Mouse (Mus musculus) lung, postnatal 0 days (tissue): ENCODE results near the gene Pex12. TPM values are rescaled to one million over a fixed set of nuclear protein-coding genes. Genes with fewer than 3 reads are reported as not detected.

Experiments
- ATAC-seq: fragments of 200-750 bp; cut with Nextera tagmentation; 2 replicates; pipeline ENCODE4 v1.8.0; 2017; ENCODE audit warnings: moderate library complexity
- DNase-seq: peaks from one replicate; pipeline ENCODE4 v3.0.0-alpha.2; 2016; ENCODE audit warnings: low spot score
- H3K27ac ChIP-seq: fragments of 300-500 bp; sonication (generic); 2 replicates; pipeline ENCODE4 v1.5.1; 2014; ENCODE audit warnings: antibody characterized with exemption, mild to moderate bottlenecking, low read length, mixed read lengths
- H3K27me3 ChIP-seq: fragments of 300-500 bp; sonication (generic); replicated peaks from 2 replicates; pipeline ENCODE4 v1.6.1; 2014; ENCODE audit warnings: low read length, mixed read lengths; ENCODE audit not compliant: insufficient read depth
- H3K36me3 ChIP-seq: fragments of 300-500 bp; sonication (generic); 2 replicates; pipeline ENCODE4 v1.6.1; 2014; ENCODE audit warnings: low read length, mixed read lengths; ENCODE audit not compliant: insufficient read depth
- H3K4me1 ChIP-seq: fragments of 300-500 bp; sonication (generic); 2 replicates; pipeline ENCODE4 v1.6.1; 2014; ENCODE audit warnings: antibody characterized with exemption, low read depth, low read length, mixed read lengths; ENCODE audit not compliant: insufficient read depth
- H3K4me2 ChIP-seq: fragments of 300-500 bp; sonication (generic); replicated peaks from 2 replicates; pipeline ENCODE4 v1.6.1; 2014; ENCODE audit warnings: low read depth, mild to moderate bottlenecking, low read length, moderate library complexity, mixed read lengths
- H3K4me3 ChIP-seq: fragments of 300-500 bp; sonication (generic); 2 replicates; pipeline ENCODE4 v1.5.1; 2014; ENCODE audit warnings: low read depth, low read length
- H3K9ac ChIP-seq: fragments of 300-500 bp; sonication (generic); replicated peaks from 2 replicates; pipeline ENCODE4 v1.6.1; 2014; ENCODE audit warnings: low read depth, mild to moderate bottlenecking
- H3K9me3 ChIP-seq: fragments of 300-500 bp; sonication (generic); 2 replicates; pipeline ENCODE4 v1.6.1; 2016; ENCODE audit warnings: low read length, mixed read lengths
- CTCF ChIP-seq: IDR thresholded peaks from 2 replicates; pipeline ENCODE4 v1.5.1; 2016; ENCODE audit warnings: antibody characterized with exemption, mild to moderate bottlenecking
- EP300 ChIP-seq: IDR thresholded peaks from 2 replicates; pipeline ENCODE4 v1.6.1; 2016; ENCODE audit warnings: antibody characterized with exemption, mild to moderate bottlenecking, control low read depth
- WGBS: fragments of 180-500 bp; shearing (Covaris S2); extraction: QIAGEN DNeasy Blood & Tissue Kit; methylation state at CpG from one replicate; pipeline ENCODE4 v1.1.7; 2014; 5-methylcytosine and 5-hydroxymethylcytosine counted together
- polyA plus RNA-seq: library from polyadenylated mRNA; unstranded; fragments of >200 nt; fragmentation: Nextera tagmentation; extraction: Ambion mirVana; gene quantifications from 2 replicates; pipeline ENCODE4 v1.2.1, GENCODE M21; 2015

The Pex12 gene
- polyA plus RNA-seq, 1 experiment from 2014 or later: 9.0 TPM

DNA sequence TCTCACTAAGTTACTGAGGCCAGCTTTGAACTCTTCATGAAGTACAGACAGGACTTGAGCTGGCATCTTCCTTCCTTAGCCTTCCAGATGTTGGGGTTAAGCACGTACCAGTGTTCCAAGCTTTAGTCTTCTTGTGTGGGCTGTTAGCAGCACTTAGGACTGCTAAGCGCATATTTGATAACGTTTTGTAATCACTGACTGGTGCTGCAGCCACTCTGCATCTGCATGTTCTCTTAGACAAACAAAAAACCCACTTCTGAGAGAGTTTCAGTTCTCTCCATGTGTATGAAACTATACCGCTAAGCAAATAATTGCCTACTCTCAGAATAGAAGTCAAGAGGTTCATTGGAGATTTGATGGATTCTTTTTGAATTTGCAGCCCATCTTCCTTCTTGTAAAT lies 16.7 kb upstream of the Pex12 start:
- H3K9me3 ChIP-seq: no peaks in the 10 kb centered on the region
- H3K4me2 ChIP-seq: no peak overlapping the region
- peaks cover 24% of the 10 kb centered on the region for H3K36me3 ChIP-seq
- no peaks in the 10 kb centered on the region; the same call in 1 of the 2 replicates for H3K4me1 ChIP-seq
- TF ChIP-seq EP300: no peak
- TF ChIP-seq CTCF: no peak
- H3K27me3 ChIP-seq: no peaks in the 10 kb centered on the region
- 53% methylated on average over 4 of the region's 4 CpGs for WGBS
- ATAC-seq (peak; percentile 65), DNase-seq (peak; percentile 64)
- no peak overlapping the region for H3K9ac ChIP-seq
- H3K27ac ChIP-seq: no peak overlapping the region
- H3K4me3 ChIP-seq: no peak overlapping the region

DNA sequence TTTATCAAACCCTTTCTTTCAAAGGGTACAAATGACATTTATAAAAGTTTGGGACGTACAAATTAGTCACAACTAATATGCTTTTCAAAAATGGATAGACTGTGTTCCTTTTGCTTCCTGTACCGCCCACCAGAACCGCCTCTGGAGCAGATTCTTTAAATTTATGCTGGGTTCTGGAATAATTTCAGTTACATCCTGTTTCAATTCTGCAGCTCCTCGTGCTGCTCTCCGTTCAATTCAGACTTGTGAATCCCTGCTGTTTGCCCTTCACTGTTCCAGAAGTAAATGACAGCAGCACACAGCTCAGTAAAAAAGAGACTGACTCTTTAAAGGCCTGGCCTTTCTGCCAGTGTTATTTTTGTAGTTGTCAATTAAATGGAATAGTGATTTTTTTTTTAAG lies 10.1 kb upstream of the Pex12 start:
- Histone ChIP-seq H3K36me3 (peaks cover 3% of the 10 kb centered on the region; the same call in 1 of the 2 replicates), H3K27me3 (no peaks in the 10 kb centered on the region), H3K9me3 (no peaks in the 10 kb centered on the region), H3K4me2 (no peak overlapping the region), H3K9ac (no peak overlapping the region), H3K27ac (no peak overlapping the region), H3K4me1 (no peaks in the 10 kb centered on the region), H3K4me3 (no peak overlapping the region)
- 64% methylated on average over 5 of the region's 5 CpGs for WGBS
- ATAC-seq: no peak
- no peak for DNase-seq
- TF ChIP-seq CTCF (no peak), EP300 (no peak)

DNA sequence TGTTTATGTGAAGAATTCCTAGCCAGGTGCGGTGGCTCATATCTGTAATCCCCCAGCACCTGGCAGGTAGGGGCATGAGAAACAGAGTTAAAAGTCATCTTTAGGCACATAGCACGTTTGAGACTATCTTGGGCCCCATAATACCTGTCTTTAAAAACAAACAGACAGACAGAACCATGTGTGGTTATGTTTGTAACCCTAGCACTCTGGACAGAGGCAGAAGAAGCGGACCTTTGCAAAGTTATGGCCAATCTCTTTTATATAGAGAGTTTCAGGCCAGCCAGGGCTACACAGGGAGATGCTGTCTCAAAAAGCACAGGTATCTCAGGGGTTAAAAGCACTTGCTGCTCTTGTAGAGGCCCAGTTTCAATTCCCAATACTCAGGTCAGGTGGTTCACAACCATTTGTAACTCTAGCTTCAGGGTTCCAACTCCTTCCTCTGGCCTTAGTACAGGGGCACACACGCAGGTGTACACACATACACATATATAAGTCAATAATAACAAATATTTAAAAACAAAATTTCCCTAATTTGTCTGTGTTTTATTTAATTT lies 4.4 kb upstream of the Pex12 start:
- no peak for DNase-seq
- no peak overlapping the region for H3K4me3 ChIP-seq
- no peaks in the 10 kb centered on the region for H3K27me3 ChIP-seq
- H3K27ac ChIP-seq: no peak overlapping the region
- WGBS: 69% methylated on average over 4 of the region's 4 CpGs
- no peak overlapping the region for H3K4me2 ChIP-seq
- H3K36me3 ChIP-seq: no peaks in the 10 kb centered on the region
- no peak for TF ChIP-seq CTCF
- TF ChIP-seq EP300: no peak
- ATAC-seq: no peak
- H3K9me3 ChIP-seq: no peaks in the 10 kb centered on the region
- no peaks in the 10 kb centered on the region; the same call in 1 of the 2 replicates for H3K4me1 ChIP-seq
- H3K9ac ChIP-seq: no peak overlapping the region

DNA sequence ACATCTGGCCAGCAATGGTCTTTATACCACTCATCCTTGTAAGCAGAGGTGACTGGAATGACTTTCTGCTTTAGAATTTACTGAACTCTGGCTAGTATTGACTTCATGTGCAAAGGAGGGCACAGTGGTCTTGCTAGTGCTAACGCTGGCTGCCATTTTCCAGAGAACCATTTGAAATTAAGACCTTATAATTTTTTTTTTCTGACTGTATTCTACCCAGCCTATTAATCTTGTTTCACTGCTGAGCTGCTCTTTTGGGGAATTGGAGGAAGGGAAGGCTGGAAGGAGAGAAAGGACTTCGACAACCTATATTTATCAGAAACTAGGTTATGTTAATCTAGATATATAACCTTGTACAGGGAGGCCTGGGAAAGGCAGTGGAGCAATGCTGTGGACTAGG lies 2.1 kb upstream of the Pex12 start:
- H3K4me2 ChIP-seq: no peak overlapping the region
- no peak for ATAC-seq

DNA sequence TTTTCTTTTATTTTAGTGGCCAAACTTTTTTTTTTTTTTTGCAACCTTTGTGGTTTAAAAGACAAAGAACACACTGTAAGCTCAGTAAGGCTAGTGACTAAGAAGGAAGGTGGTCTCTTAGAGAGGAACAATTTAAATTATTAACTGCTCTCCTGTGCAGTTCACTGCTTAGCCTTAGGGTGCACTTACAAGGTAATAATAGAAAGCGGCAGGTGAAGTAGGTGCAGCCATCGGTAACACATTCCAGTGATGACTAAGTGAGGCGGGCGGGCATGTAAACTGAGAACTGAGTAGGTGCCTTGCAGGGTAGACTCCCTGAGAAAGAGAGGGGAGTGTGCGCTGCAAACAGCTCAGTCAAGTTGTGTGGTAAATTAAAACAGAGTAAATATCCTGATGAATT lies 1.4 kb upstream of the Pex12 start:
- Histone ChIP-seq H3K27ac (no peak overlapping the region), H3K4me3 (peak overlapping the region; percentile 98; the same call in 1 of the 2 replicates), H3K36me3 (no peaks in the 10 kb centered on the region), H3K4me1 (no peaks in the 10 kb centered on the region; the same call in 1 of the 2 replicates), H3K27me3 (no peaks in the 10 kb centered on the region), H3K9ac (peak overlapping the region; percentile 2; the same call in 1 of the 2 replicates), H3K9me3 (no peaks in the 10 kb centered on the region), H3K4me2 (peak overlapping the region; percentile 71)
- DNase-seq: peak; percentile 78
- 0 out of 2 replicates have a peak, but pooled peaks have one; percentile 18 for TF ChIP-seq CTCF
- TF ChIP-seq EP300: peak; percentile 40; the same call in 1 of the 2 replicates
- WGBS: 39% methylated on average over 5 of the region's 5 CpGs
- peak; percentile 29 for ATAC-seq

More for the DNA sequence above, 2.1 kb upstream of the Pex12 start:
- TF ChIP-seq EP300 (no peak), CTCF (no peak)
- no peaks in the 10 kb centered on the region; the same call in 1 of the 2 replicates for H3K4me1 ChIP-seq
- no peak overlapping the region for H3K4me3 ChIP-seq
- 0 out of 2 replicates have a peak overlapping the region, but pooled peaks have one; percentile 2 for H3K9ac ChIP-seq
- 89% methylated on average over 2 of the region's 2 CpGs for WGBS
- no peaks in the 10 kb centered on the region for H3K36me3 ChIP-seq
- no peak overlapping the region for H3K27ac ChIP-seq
- DNase-seq: no peak
- no peaks in the 10 kb centered on the region for H3K9me3 ChIP-seq
- H3K27me3 ChIP-seq: no peaks in the 10 kb centered on the region

DNA sequence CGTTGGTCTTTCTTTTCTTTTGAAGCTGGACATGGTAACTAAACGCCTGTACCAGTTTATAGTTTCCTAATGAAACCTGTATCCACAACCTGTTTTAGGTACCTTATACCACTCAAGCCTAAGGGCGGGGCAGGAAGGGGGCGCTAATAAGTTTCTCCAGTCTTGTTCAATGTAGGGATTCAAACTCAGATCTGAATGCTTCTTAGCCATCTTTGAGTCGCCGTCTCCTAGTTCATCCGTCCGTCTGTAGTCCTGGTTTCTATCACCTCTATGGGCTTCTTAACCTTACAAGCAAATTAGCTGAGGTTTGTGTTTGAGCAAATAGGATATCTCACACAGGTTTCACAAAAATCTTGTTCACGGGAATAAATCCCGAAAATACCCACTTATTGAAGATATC lies 262 bp downstream of the Pex12 start:
- H3K4me1 ChIP-seq: peaks cover 4% of the 10 kb centered on the region; the same call in 1 of the 2 replicates
- peak overlapping the region; percentile 92 for H3K9ac ChIP-seq
- TF ChIP-seq EP300 (no peak), CTCF (peak; percentile 35)
- no peaks in the 10 kb centered on the region for H3K9me3 ChIP-seq
- ATAC-seq (no peak), DNase-seq (peak; percentile 28)
- H3K4me2 ChIP-seq: peak overlapping the region; percentile 71
- H3K36me3 ChIP-seq: no peaks in the 10 kb centered on the region
- H3K4me3 ChIP-seq: peak overlapping the region; percentile 98
- no peaks in the 10 kb centered on the region for H3K27me3 ChIP-seq
- 6% methylated on average over 10 of the region's 10 CpGs for WGBS
- H3K27ac ChIP-seq: peak overlapping the region; percentile 96
